Mouse (Mus musculus) layer of hippocampus, postnatal 14 days (tissue): ENCODE results near the gene Gm7579. TPM values are rescaled to one million over a fixed set of nuclear protein-coding genes. Genes with fewer than 3 reads are reported as not detected.

ENCODE experiments used
- total RNA-seq, 2 experiments: library from RNA; stranded (reverse); gene quantifications; 2 replicates each; pipeline ENCODE4 v1.2.3; 2021

The Gm7579 gene
- total RNA-seq, 2 experiments from 2014 or later = not detected

Other genes with a start within 250 kb of the Gm7579 start
- gene Mob2, start 150.8 kb upstream of the Gm7579 start, total RNA-seq = 10 to 100 TPM; 23.6 to 27.1 TPM
- 100 to 1,000 TPM; 139 to 140 TPM for gene Dusp8, start 116.0 kb upstream of the Gm7579 start, total RNA-seq
- gene Gm45618, start 91.1 kb upstream of the Gm7579 start, total RNA-seq = not detected
- gene Gm39115, start 75.8 kb upstream of the Gm7579 start, total RNA-seq = not detected
- gene Gm45337, start 67.3 kb upstream of the Gm7579 start, total RNA-seq = not detected
- gene Gm29735, start 54.7 kb upstream of the Gm7579 start, total RNA-seq = not detected
- not detected for gene Gm4553, start 46.1 kb upstream of the Gm7579 start, total RNA-seq
- not detected for gene Krtap5-2, start 35.9 kb upstream of the Gm7579 start, total RNA-seq
- not detected for gene Gm10153, start 21.5 kb upstream of the Gm7579 start, total RNA-seq
- gene Krtap5-3, start 10.5 kb upstream of the Gm7579 start, total RNA-seq = not detected
- not detected for gene Krtap5-5, start 18.1 kb downstream of the Gm7579 start, total RNA-seq
- not detected for gene Gm40460, start 29.2 kb downstream of the Gm7579 start, total RNA-seq
- not detected for gene Gm2431, start 46.5 kb downstream of the Gm7579 start, total RNA-seq
- not detected for gene Gm4559, start 62.5 kb downstream of the Gm7579 start, total RNA-seq
- not detected for gene Krtap5-1, start 85.3 kb downstream of the Gm7579 start, total RNA-seq
- gene Krtap5-4, start 91.7 kb downstream of the Gm7579 start, total RNA-seq = not detected
- gene Ifitm10, start 161.9 kb downstream of the Gm7579 start, total RNA-seq = 10 to 100 TPM; 30.0 to 31.3 TPM
- under 1 TPM in 1 of 2 experiments, not detected in 1; 0.71 TPM for gene Gm49369, start 170.8 kb downstream of the Gm7579 start, total RNA-seq
- 100 to 1,000 TPM; 304 to 345 TPM for gene Ctsd, start 176.2 kb downstream of the Gm7579 start, total RNA-seq
- not detected for gene Syt8, start 223.0 kb downstream of the Gm7579 start, total RNA-seq
- gene Tnni2, start 229.9 kb downstream of the Gm7579 start, total RNA-seq = under 1 TPM in 1 of 2 experiments, not detected in 1; 0.37 TPM
- gene Lsp1, start 248.9 kb downstream of the Gm7579 start, total RNA-seq = 1 to 10 TPM; 4.2 to 4.7 TPM